Mouse (Mus musculus) intestine, embryonic 14.5 days (tissue): ENCODE results near the gene Creb5. TPM values are rescaled to one million over a fixed set of nuclear protein-coding genes. Genes with fewer than 3 reads are reported as not detected.

Experiments
- ATAC-seq: fragments of 200-750 bp; cut with Nextera tagmentation; replicated peaks from 2 replicates; pipeline ENCODE4 v1.8.0; 2017; ENCODE audit warnings: low read depth, moderate number of reproducible peaks, moderate TSS enrichment, moderate library complexity; ENCODE audit not compliant: low FRiP score, low TSS enrichment
- DNase-seq: peaks from one replicate; pipeline ENCODE4 v3.0.0-alpha.2; 2018; ENCODE audit warnings: low spot score
- H3K27ac ChIP-seq: fragments of 300-500 bp; sonication (generic); 2 replicates; pipeline ENCODE4 v1.5.1; 2014; ENCODE audit warnings: low read depth, mild to moderate bottlenecking, control low read depth
- H3K27me3 ChIP-seq: fragments of 300-500 bp; sonication (generic); replicated peaks from 2 replicates; pipeline ENCODE4 v1.6.1; 2014; ENCODE audit warnings: low read length, control low read depth; ENCODE audit not compliant: control insufficient read depth, insufficient read depth
- H3K36me3 ChIP-seq: fragments of 300-500 bp; sonication (generic); 2 replicates; pipeline ENCODE4 v1.6.1; 2014; ENCODE audit warnings: low read length, control low read depth; ENCODE audit not compliant: control insufficient read depth, insufficient read depth
- H3K4me1 ChIP-seq: fragments of 300-500 bp; sonication (generic); replicated peaks from 2 replicates; pipeline ENCODE4 v1.6.1; 2014; ENCODE audit warnings: low read length, control low read depth, mixed read lengths; ENCODE audit not compliant: control insufficient read depth, insufficient read depth
- H3K4me2 ChIP-seq: fragments of 300-500 bp; sonication (generic); 2 replicates; pipeline ENCODE4 v1.6.1; 2014; ENCODE audit warnings: low read length
- H3K4me3 ChIP-seq: fragments of 300-500 bp; sonication (generic); 2 replicates; pipeline ENCODE4 v1.5.1; 2014; ENCODE audit warnings: low read depth, low read length, control low read depth, mixed read lengths
- H3K9ac ChIP-seq: fragments of 300-500 bp; sonication (generic); 2 replicates; pipeline ENCODE4 v1.6.1; 2014; ENCODE audit warnings: mild to moderate bottlenecking, low read length
- H3K9me3 ChIP-seq: fragments of 300-500 bp; sonication (generic); 2 replicates; pipeline ENCODE4 v1.6.1; 2016; ENCODE audit warnings: low read length, control low read depth; ENCODE audit not compliant: control insufficient read depth
- WGBS: fragments of 180-500 bp; shearing (Covaris S2); extraction: QIAGEN DNeasy Blood & Tissue Kit; methylation state at CpG from one replicate; pipeline ENCODE4 v1.1.7; 2014; 5-methylcytosine and 5-hydroxymethylcytosine counted together
- polyA plus RNA-seq: library from polyadenylated mRNA; unstranded; fragments of >200 nt; fragmentation: Nextera tagmentation; extraction: Ambion mirVana; gene quantifications from 2 replicates; pipeline ENCODE4 v1.2.1, GENCODE M21; 2014

Creb5 gene
- polyA plus RNA-seq, 1 experiment from 2014 or later = 5.3 TPM

DNA sequence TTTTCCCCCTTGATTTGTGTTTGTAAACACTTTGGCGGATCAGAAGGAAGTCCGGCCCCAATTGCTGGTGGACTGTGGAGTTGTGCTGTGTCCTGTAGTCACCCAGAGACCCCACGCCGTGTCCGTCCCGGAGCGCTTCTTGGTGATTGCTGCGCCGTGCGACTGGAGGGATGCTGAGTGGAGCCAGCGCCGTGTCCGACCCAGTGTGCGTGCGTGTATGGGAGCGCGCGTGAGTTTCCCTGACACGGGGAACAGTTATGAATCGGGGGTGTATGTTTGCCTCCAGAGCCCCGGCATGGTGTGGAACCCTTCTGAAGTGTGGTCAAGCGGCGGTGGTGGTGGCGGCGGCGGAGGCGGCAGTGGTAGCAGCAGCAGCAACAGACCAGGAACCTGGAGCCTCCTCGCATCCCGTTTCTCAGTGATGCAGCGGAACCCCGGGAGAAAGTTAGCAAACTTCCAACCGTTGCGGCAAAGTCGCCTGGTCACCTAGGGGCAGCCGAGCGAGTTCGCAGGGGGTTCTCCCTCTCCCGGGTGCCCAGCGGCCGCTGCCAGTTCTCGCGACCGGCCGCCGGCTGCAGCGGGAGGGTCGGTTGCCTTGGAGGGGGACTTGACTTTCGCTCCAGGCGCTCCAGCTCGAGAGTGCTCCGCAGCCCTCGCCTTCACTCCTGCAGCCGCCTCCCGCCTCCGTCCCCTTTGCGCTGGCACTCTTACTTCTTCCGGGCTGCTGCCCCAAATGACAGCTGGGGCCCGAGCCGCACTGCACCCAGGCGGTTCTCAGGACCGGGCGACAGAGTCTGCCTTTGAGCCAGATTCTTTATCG lies 702 bp downstream of the Creb5 start:
- Histone ChIP-seq H3K27ac (no peak overlapping the region), H3K4me1 (peaks cover 4% of the 10 kb centered on the region), H3K36me3 (no peaks in the 10 kb centered on the region), H3K4me3 (peak overlapping the region; percentile 42), H3K4me2 (peak overlapping the region; percentile 99), H3K9ac (peak overlapping the region; percentile 48), H3K27me3 (peaks cover 73% of the 10 kb centered on the region), H3K9me3 (no peaks in the 10 kb centered on the region)
- peak; percentile 69 for ATAC-seq
- DNase-seq = peak; percentile 79
- under 1% methylated on average over 63 of the region's 63 CpGs for WGBS

DNA sequence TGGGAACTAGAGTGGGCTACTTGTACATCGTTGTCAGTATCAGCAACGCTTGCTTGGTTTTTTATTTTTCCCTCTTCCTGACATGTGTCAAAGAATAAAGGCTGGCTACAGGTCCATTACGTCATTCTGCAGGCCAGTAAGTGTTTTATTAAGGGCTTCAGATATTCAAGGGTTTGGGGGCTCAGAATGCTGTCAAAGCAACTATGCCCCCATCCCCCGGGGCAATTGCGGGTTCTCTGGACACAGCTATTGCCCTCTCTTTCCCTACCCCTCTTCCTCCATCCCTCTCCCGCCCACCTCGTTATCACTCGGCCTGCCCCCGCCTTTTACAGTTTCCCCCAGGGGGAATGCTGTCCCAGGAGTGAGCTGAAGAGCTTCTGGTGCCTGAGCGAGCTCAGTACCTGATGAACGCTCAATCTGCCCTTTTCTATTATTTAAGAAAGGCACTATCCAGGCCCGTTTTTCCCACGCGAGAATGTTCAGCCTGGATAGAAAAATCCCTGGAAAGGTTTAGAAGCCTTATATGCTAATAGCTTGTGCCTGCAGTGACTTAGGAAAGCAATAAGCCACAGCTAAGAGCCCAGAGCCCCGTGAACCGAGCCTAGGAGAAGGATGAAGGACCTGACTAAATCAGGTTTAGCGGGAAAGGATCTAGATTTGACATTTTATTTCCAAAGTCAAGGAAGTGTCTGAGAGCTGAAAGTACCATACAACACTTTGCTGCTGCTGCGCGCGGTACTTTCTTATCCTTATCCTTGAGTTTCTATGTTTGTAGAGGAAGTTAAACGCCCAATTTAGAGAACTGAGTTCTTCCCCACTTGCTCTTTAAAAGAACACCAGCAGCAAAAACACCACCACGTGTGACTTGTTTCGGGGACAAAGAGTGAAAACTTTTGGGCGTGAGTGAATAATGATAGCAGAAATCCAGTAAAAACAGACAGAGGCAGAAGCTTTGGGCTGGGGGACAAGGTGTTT lies 1.8 kb downstream of the Creb5 start:
- Histone ChIP-seq H3K9me3 (no peaks in the 10 kb centered on the region), H3K36me3 (no peaks in the 10 kb centered on the region), H3K27me3 (peaks cover 72% of the 10 kb centered on the region), H3K9ac (peak overlapping the region; percentile 48; the same call in 1 of the 2 replicates), H3K4me1 (peaks cover 4% of the 10 kb centered on the region), H3K27ac (no peak overlapping the region), H3K4me3 (peak overlapping the region; percentile 42), H3K4me2 (peak overlapping the region; percentile 99)
- WGBS = 3% methylated on average over 24 of the region's 24 CpGs
- DNase-seq (peak; percentile 63), ATAC-seq (no peak)

DNA sequence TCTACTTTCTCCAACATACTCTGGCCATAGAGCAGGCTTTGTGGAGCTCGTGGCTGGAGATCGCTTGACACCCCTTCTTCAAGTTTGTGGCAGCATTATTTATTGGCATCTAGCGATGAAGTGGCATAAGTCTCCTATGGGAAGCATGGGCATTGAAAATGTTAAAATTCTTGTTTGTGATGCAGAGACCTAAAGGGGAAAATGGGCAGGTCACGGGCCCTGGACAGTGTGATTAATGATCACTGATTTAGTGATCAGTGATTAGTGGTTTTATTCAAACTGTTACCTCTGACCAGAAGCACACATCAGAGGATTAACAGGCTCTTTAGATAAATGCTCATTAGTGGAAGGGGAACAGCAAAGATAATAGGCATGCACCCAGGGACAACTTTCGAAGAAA lies 2.6 kb downstream of the Creb5 start:
- 26% methylated on average over 5 of the region's 5 CpGs for WGBS
- no peak for ATAC-seq
- Histone ChIP-seq H3K27ac (no peak overlapping the region), H3K36me3 (no peaks in the 10 kb centered on the region), H3K4me1 (peaks cover 4% of the 10 kb centered on the region), H3K4me3 (no peak overlapping the region), H3K9ac (no peak overlapping the region), H3K27me3 (peaks cover 66% of the 10 kb centered on the region), H3K4me2 (no peak overlapping the region), H3K9me3 (no peaks in the 10 kb centered on the region)
- DNase-seq = no peak

DNA sequence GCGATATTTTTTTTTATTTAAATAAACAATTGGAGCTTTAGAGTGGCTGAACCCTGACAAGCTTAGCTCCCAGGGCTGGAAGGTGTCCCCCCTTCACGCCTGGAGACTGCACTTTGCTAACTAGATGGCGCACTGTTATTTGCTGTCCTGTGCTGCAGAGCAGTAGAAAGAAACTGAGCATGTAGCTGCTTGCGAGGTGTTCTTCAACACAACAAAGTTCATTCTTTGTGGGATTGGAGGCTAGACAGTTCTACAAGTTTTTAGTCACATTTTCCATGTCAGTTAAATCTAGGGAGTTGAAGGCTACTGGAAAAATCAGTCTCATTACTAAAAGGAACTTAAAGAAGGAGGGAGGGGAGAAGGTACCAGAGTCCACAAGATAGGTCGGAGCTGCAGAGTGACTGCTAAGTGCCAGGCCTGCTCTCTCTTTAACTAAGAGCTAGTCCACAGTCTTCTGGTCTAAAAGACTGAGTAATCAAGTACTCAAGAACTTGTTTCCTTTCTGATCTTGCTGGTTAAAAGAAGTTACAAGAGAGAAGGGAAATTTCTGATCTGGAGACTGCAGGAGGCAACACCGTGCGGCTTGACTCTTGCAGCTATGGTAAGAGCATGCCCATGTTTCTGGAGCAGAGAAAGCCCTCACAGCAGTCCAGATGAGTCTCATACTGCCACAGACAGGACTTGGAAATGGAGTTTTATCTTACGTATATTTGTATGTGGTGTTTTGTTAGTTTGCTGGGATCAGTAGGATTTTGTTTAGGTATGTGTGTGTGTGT lies 3.3 kb downstream of the Creb5 start:
- DNase-seq = no peak
- Histone ChIP-seq H3K9me3 (no peaks in the 10 kb centered on the region), H3K9ac (no peak overlapping the region), H3K4me1 (peaks cover 4% of the 10 kb centered on the region), H3K27ac (no peak overlapping the region), H3K4me2 (no peak overlapping the region), H3K4me3 (no peak overlapping the region), H3K36me3 (no peaks in the 10 kb centered on the region), H3K27me3 (peaks cover 62% of the 10 kb centered on the region)
- WGBS = 43% methylated on average over 8 of the region's 8 CpGs
- ATAC-seq = no peak

DNA sequence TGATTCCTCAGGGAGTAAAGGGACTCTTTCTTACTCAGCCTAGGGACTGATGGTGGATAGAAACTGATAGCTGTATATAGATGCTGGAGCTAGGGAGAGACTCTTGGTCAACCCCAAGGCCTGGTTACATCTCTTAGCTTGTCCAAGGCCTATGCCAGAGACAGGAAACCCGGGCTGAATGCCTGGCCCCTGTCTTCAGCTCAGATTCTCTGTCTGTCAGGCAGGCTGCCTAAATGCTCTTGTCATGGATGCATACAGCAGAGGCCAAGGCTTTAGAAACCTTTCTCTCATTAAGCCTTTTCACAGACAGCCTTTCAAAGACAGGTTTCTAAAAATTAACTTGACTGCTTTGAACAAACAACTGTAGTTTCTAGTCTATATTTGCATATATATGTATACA lies 5.9 kb downstream of the Creb5 start:
- Histone ChIP-seq H3K4me2 (no peak overlapping the region), H3K4me1 (no peaks in the 10 kb centered on the region; the same call in none of the 2 replicates), H3K4me3 (no peak overlapping the region), H3K27ac (no peak overlapping the region), H3K9ac (no peak overlapping the region), H3K27me3 (peaks cover 39% of the 10 kb centered on the region), H3K36me3 (no peaks in the 10 kb centered on the region), H3K9me3 (no peaks in the 10 kb centered on the region)
- no peak for DNase-seq
- WGBS = 44% methylated on average over 1 of the region's 1 CpGs
- no peak for ATAC-seq

DNA sequence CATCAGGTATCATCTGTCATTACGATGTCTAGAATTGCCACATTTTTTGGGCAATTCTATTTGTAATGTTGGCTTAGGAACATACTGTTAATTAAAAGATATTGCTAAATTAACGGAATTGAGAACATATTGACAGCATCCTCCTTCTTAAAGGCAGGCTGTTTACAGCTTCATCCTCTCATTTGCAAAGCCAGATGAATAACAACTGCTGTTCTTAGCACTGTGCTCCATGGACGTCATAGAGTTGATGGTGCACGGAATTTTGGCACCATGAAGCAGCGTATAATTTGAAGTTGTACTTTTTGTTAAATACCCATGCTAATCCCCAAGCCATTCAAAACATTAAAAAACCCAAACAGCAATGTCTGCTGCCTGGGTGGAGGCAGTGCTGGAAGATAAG lies 10.8 kb downstream of the Creb5 start:
- ATAC-seq = no peak

DNA sequence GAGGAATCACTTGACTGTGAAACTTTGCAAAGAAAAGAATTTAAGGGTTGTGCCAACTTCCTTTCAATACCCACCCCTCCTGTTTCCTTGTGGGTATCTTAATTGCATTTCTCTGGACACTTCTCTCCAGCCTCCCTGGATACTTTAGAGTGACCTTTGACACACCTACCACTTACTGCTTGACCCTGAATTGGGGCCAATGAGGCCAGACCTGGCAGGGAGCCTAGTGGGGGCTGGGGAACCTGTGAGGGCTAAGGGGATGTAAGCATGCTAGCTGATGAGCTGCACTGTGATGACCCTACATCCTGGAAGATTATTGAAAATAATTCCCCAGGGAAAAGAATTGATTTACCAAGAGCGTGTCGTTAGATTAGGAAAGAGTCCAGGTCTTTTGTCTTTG lies 17.1 kb downstream of the Creb5 start:
- H3K27ac ChIP-seq = no peak overlapping the region
- WGBS = 77% methylated on average over 2 of the region's 2 CpGs
- no peaks in the 10 kb centered on the region for H3K4me1 ChIP-seq
- DNase-seq (no peak), ATAC-seq (no peak)
- H3K9me3 ChIP-seq = no peaks in the 10 kb centered on the region
- no peaks in the 10 kb centered on the region for H3K27me3 ChIP-seq
- no peak overlapping the region for H3K9ac ChIP-seq
- no peaks in the 10 kb centered on the region for H3K36me3 ChIP-seq
- no peak overlapping the region for H3K4me2 ChIP-seq
- no peak overlapping the region for H3K4me3 ChIP-seq

More for the DNA sequence above, 10.8 kb downstream of the Creb5 start:
- Histone ChIP-seq H3K27me3 (peaks cover 6% of the 10 kb centered on the region; the same call in 1 of the 2 replicates), H3K4me3 (no peak overlapping the region), H3K4me2 (no peak overlapping the region), H3K9ac (no peak overlapping the region), H3K9me3 (no peaks in the 10 kb centered on the region), H3K4me1 (no peaks in the 10 kb centered on the region), H3K27ac (no peak overlapping the region), H3K36me3 (no peaks in the 10 kb centered on the region)
- 78% methylated on average over 5 of the region's 5 CpGs for WGBS
- DNase-seq = no peak

DNA sequence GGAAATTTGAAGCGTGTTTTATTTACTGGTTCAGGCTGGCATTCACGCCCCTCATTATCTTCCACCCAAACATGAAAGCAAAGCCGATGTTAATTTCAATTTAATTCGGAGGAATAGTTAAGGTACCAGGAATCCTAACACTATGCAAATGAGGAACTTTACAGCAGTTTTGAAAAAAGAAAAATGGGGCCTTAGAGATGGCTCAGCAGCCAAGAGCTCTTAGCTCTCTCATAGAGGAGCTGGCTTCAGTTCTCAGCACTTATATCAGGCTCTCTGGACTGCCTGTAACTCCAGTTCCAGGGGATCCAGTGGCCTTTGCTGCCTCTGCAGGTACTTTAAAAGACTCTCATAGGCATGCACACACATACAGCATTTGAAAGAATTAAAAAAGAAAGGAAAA lies 19.1 kb downstream of the Creb5 start:
- ATAC-seq (no peak), DNase-seq (no peak)
- Histone ChIP-seq H3K4me3 (no peak overlapping the region), H3K4me1 (no peaks in the 10 kb centered on the region), H3K4me2 (no peak overlapping the region), H3K36me3 (no peaks in the 10 kb centered on the region), H3K27ac (no peak overlapping the region), H3K27me3 (no peaks in the 10 kb centered on the region), H3K9ac (no peak overlapping the region), H3K9me3 (no peaks in the 10 kb centered on the region)
- WGBS = 82% methylated on average over 4 of the region's 4 CpGs
